Mouse (Mus musculus) limb, embryonic 10.5 days (tissue): ENCODE data around the gene Tas2r108. TPM values are rescaled to one million over a fixed set of nuclear protein-coding genes. Genes with fewer than 3 reads are reported as not detected.

Experiments
- polyA plus RNA-seq: library from polyadenylated mRNA; unstranded; fragments of >200 nt; fragmentation: Nextera tagmentation; extraction: Ambion mirVana; gene quantifications from 2 replicates; pipeline ENCODE4 v1.2.1, GENCODE M21; 2016

The Tas2r108 gene
- polyA plus RNA-seq, 1 experiment from 2014 or later = not detected

Other genes starting within 250 kb of the Tas2r108 start
- 47.5 and 47.9 TPM in 2 replicates for gene Agk, start 168.4 kb upstream of the Tas2r108 start, polyA plus RNA-seq
- 12.6 and 13.8 TPM in 2 replicates for gene E330009J07Rik, start 57.4 kb upstream of the Tas2r108 start, polyA plus RNA-seq
- 0.18 and 0.26 TPM in 2 replicates for gene Wee2, start 54.4 kb upstream of the Tas2r108 start, polyA plus RNA-seq
- 212 and 220 TPM in 2 replicates for gene Ssbp1, start 22.2 kb upstream of the Tas2r108 start, polyA plus RNA-seq
- not detected in 2 replicates for gene Tas2r137, start 2.3 kb upstream of the Tas2r108 start, polyA plus RNA-seq
- not detected in 2 replicates for gene Prss37, start 26.0 kb downstream of the Tas2r108 start, polyA plus RNA-seq
- gene Olfr461, start 61.5 kb downstream of the Tas2r108 start, polyA plus RNA-seq = 0.04 and 0.19 TPM in 2 replicates
- not detected in 2 replicates for gene Olfr460, start 76.0 kb downstream of the Tas2r108 start, polyA plus RNA-seq
- gene Clec5a, start 92.3 kb downstream of the Tas2r108 start, polyA plus RNA-seq = 0.38 and 0.54 TPM in 2 replicates
- not detected in 2 replicates for gene Tas2r138, start 119.8 kb downstream of the Tas2r108 start, polyA plus RNA-seq
- 0.08 and 0.15 TPM in 2 replicates for gene Mgam, start 135.3 kb downstream of the Tas2r108 start, polyA plus RNA-seq